Mouse (Mus musculus) limb, embryonic 10.5 days (tissue): ENCODE data around the gene Btk. TPM values are rescaled to one million over a fixed set of nuclear protein-coding genes. Genes with fewer than 3 reads are reported as not detected.

Source experiments
- DNase-seq: peaks from one replicate; pipeline ENCODE4 v3.0.0-alpha.2; 2017; ENCODE audit warnings: low spot score
- H3K27ac ChIP-seq: fragments of 300-500 bp; sonication (generic); 2 replicates; pipeline ENCODE4 v1.5.1; 2016; ENCODE audit warnings: mild to moderate bottlenecking
- H3K27me3 ChIP-seq: fragments of 300-500 bp; sonication (generic); 2 replicates; pipeline ENCODE4 v1.6.1; 2016; ENCODE audit warnings: low read depth, mild to moderate bottlenecking; ENCODE audit not compliant: poor library complexity, severe bottlenecking
- H3K36me3 ChIP-seq: fragments of 300-500 bp; sonication (generic); 2 replicates; pipeline ENCODE4 v1.6.1; 2016; ENCODE audit warnings: mild to moderate bottlenecking, moderate library complexity
- H3K4me1 ChIP-seq: fragments of 300-500 bp; sonication (generic); 2 replicates; pipeline ENCODE4 v1.6.1; 2016
- H3K4me3 ChIP-seq: fragments of 300-500 bp; sonication (generic); 2 replicates; pipeline ENCODE4 v1.5.1; 2016; ENCODE audit warnings: mild to moderate bottlenecking, moderate library complexity
- H3K9me3 ChIP-seq: fragments of 300-500 bp; sonication (generic); replicated peaks from 2 replicates; pipeline ENCODE4 v1.6.1; 2016; ENCODE audit warnings: mild to moderate bottlenecking
- WGBS: fragments of 180-500 bp; shearing (Covaris S2); methylation state at CpG from one replicate; pipeline ENCODE4 v1.1.7; 2016; 5-methylcytosine and 5-hydroxymethylcytosine counted together
- polyA plus RNA-seq: library from polyadenylated mRNA; unstranded; fragments of >200 nt; fragmentation: Nextera tagmentation; extraction: Ambion mirVana; gene quantifications from 2 replicates; pipeline ENCODE4 v1.2.1, GENCODE M21; 2016

Gene Btk
- polyA plus RNA-seq, 1 experiment from 2014 or later, result 0.70 TPM

- peaks cover 8% of the 10 kb centered on the region for H3K36me3 ChIP-seq
- peak within 1 kb of the TSS; percentile 90 for H3K27ac ChIP-seq
- WGBS, result 13% methylated on average over 33 of the region's 33 CpGs
- DNase-seq, result peak; percentile 84
- H3K27me3 ChIP-seq, result peaks cover 35% of the 10 kb centered on the region
- no peaks in the 10 kb centered on the region for H3K9me3 ChIP-seq
- 0 out of 2 replicates have a peak, but pooled peaks cover 6% of the 10 kb centered on the region for H3K4me1 ChIP-seq
- H3K4me3 ChIP-seq, result peak within 1 kb of the TSS; percentile 62
Measured at GRCm38 (mm10) chrX:134600659-134601379, 17.4 kb upstream of the Btk start, which contains the start of the genes Gla and Hnrnph2. Gene Gla, minus strand, starts transcription at chrX:134601125. Gene Hnrnph2, plus strand, starts transcription at chrX:134601179.

- WGBS, result 26% methylated on average over 10 of the region's 10 CpGs
- H3K36me3 ChIP-seq, result peaks cover 8% of the 10 kb centered on the region
- H3K27me3 ChIP-seq, result peaks cover 40% of the 10 kb centered on the region
- H3K4me3 ChIP-seq, result peak overlapping the region; percentile 62
- H3K4me1 ChIP-seq, result 0 out of 2 replicates have a peak, but pooled peaks cover 6% of the 10 kb centered on the region
- H3K27ac ChIP-seq, result peak overlapping the region; percentile 78; the same call in 1 of the 2 replicates
- DNase-seq, result no peak
- no peaks in the 10 kb centered on the region for H3K9me3 ChIP-seq
Measured at GRCm38 (mm10) chrX:134599922-134600565, 16.7 kb upstream of the Btk start.

GRCm38 (mm10) chrX:134589836-134590235 is 6.5 kb upstream of the Btk start:
- WGBS, result 65% methylated on average over 5 of the region's 5 CpGs
- no peaks in the 10 kb centered on the region for H3K4me1 ChIP-seq

GRCm38 (mm10) chrX:134588997-134589396 is 5.6 kb upstream of the Btk start:
- Histone ChIP-seq H3K4me3 (no peak overlapping the region), H3K27me3 (peaks cover 61% of the 10 kb centered on the region), H3K27ac (no peak overlapping the region), H3K4me1 (no peaks in the 10 kb centered on the region), H3K36me3 (peaks cover 24% of the 10 kb centered on the region), H3K9me3 (no peaks in the 10 kb centered on the region)
- DNase-seq, result no peak
- 87% methylated on average over 3 of the region's 3 CpGs for WGBS

More at GRCm38 (mm10) chrX:134589836-134590235, 6.5 kb upstream of the Btk start:
- Histone ChIP-seq H3K4me3 (no peak overlapping the region), H3K27ac (no peak overlapping the region), H3K36me3 (peaks cover 24% of the 10 kb centered on the region), H3K9me3 (no peaks in the 10 kb centered on the region), H3K27me3 (peaks cover 54% of the 10 kb centered on the region)
- DNase-seq, result no peak

GRCm38 (mm10) chrX:134588261-134588660 is 4.9 kb upstream of the Btk start:
- H3K27me3 ChIP-seq, result peaks cover 67% of the 10 kb centered on the region
- WGBS, result 89% methylated on average over 4 of the region's 4 CpGs
- no peak for DNase-seq
- no peaks in the 10 kb centered on the region for H3K9me3 ChIP-seq
- no peak overlapping the region for H3K27ac ChIP-seq
- peaks cover 24% of the 10 kb centered on the region for H3K36me3 ChIP-seq
- H3K4me3 ChIP-seq, result no peak overlapping the region
- no peaks in the 10 kb centered on the region for H3K4me1 ChIP-seq

GRCm38 (mm10) chrX:134586447-134586846 is 3.1 kb upstream of the Btk start:
- no peaks in the 10 kb centered on the region for H3K4me1 ChIP-seq
- H3K27ac ChIP-seq, result peak overlapping the region; percentile 87

GRCm38 (mm10) chrX:134585103-134586002 is 2.0 kb upstream of the Btk start, which contains the start of gene Rpl36a:
Gene Rpl36a, plus strand, starts transcription at chrX:134585654.
- H3K27me3 ChIP-seq, result peaks cover 74% of the 10 kb centered on the region
- H3K9me3 ChIP-seq, result no peaks in the 10 kb centered on the region
- peak; percentile 87 for DNase-seq
- H3K4me3 ChIP-seq, result peak within 1 kb of the TSS; percentile 58
- H3K36me3 ChIP-seq, result peaks cover 21% of the 10 kb centered on the region
- H3K4me1 ChIP-seq, result no peaks in the 10 kb centered on the region
- H3K27ac ChIP-seq, result peak within 1 kb of the TSS; percentile 87
- 15% methylated on average over 45 of the region's 45 CpGs for WGBS

More at GRCm38 (mm10) chrX:134586447-134586846, 3.1 kb upstream of the Btk start:
- Histone ChIP-seq H3K4me3 (peak overlapping the region; percentile 58), H3K27me3 (peaks cover 75% of the 10 kb centered on the region), H3K36me3 (peaks cover 24% of the 10 kb centered on the region), H3K9me3 (no peaks in the 10 kb centered on the region)
- 25% methylated on average over 8 of the region's 8 CpGs for WGBS
- DNase-seq, result no peak

- DNase-seq, result no peak
- 90% methylated on average over 11 of the region's 11 CpGs for WGBS
Measured at GRCm38 (mm10) chrX:134582270-134582669, 1.1 kb downstream of the Btk start.

GRCm38 (mm10) chrX:134580528-134581305 is 2.7 kb downstream of the Btk start:
- no peaks in the 10 kb centered on the region for H3K4me1 ChIP-seq
- no peak overlapping the region for H3K27ac ChIP-seq
- H3K36me3 ChIP-seq, result no peaks in the 10 kb centered on the region
- WGBS, result 87% methylated on average over 14 of the region's 14 CpGs
- no peaks in the 10 kb centered on the region for H3K9me3 ChIP-seq
- H3K27me3 ChIP-seq, result peaks cover 48% of the 10 kb centered on the region
- no peak for DNase-seq
- H3K4me3 ChIP-seq, result no peak overlapping the region

More at GRCm38 (mm10) chrX:134582270-134582669, 1.1 kb downstream of the Btk start:
- peaks cover 3% of the 10 kb centered on the region for H3K36me3 ChIP-seq
- H3K9me3 ChIP-seq, result no peaks in the 10 kb centered on the region
- no peak overlapping the region for H3K4me3 ChIP-seq
- H3K27me3 ChIP-seq, result peaks cover 58% of the 10 kb centered on the region
- H3K4me1 ChIP-seq, result no peaks in the 10 kb centered on the region
- no peak overlapping the region for H3K27ac ChIP-seq

- Histone ChIP-seq H3K36me3 (no peaks in the 10 kb centered on the region), H3K9me3 (no peaks in the 10 kb centered on the region), H3K4me3 (no peak overlapping the region), H3K27me3 (peaks cover 28% of the 10 kb centered on the region), H3K27ac (no peak overlapping the region), H3K4me1 (no peaks in the 10 kb centered on the region)
- WGBS, result 86% methylated on average over 4 of the region's 4 CpGs
- no peak for DNase-seq
Measured at GRCm38 (mm10) chrX:134577896-134578295, 5.5 kb downstream of the Btk start.

- WGBS, result 89% methylated on average over 8 of the region's 8 CpGs
- H3K9me3 ChIP-seq, result no peaks in the 10 kb centered on the region
- no peaks in the 10 kb centered on the region for H3K36me3 ChIP-seq
- no peak overlapping the region for H3K27ac ChIP-seq
- no peak overlapping the region for H3K4me3 ChIP-seq
- peaks cover 54% of the 10 kb centered on the region for H3K27me3 ChIP-seq
- H3K4me1 ChIP-seq, result no peaks in the 10 kb centered on the region
- no peak for DNase-seq
Measured at GRCm38 (mm10) chrX:134566536-134567222, 16.7 kb downstream of the Btk start.
